Mouse (Mus musculus): ENCODE measurements around the gene Safb.
"Not testable (repeated sequence)": the region's sequence is repeated elsewhere in the genome, so short reads cannot be mapped to it uniquely, and the experiment has no call there.

The Safb gene

DNA sequence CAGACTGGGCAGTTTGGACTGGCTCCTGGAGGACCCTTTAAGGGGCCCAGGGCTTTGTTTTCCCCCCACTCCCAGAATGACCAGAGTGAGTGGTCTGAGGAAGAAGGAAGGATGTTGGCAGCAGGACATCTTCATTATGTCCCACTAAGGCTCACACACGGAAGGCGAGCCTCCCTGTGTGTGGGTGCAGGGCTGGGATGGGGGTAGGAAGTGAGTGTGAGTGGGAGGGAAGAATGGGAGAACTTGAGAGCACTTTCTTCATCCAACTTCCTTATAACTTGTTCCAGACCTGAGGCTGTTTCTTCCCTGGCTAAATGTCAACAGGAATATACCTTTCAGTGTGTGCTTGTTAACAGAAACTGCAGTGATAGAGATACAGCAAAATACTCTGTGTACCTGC, 26.7 kb downstream of the Safb start:
- DNase-seq (ENCODE audit: low spot score), result no peak

DNA sequence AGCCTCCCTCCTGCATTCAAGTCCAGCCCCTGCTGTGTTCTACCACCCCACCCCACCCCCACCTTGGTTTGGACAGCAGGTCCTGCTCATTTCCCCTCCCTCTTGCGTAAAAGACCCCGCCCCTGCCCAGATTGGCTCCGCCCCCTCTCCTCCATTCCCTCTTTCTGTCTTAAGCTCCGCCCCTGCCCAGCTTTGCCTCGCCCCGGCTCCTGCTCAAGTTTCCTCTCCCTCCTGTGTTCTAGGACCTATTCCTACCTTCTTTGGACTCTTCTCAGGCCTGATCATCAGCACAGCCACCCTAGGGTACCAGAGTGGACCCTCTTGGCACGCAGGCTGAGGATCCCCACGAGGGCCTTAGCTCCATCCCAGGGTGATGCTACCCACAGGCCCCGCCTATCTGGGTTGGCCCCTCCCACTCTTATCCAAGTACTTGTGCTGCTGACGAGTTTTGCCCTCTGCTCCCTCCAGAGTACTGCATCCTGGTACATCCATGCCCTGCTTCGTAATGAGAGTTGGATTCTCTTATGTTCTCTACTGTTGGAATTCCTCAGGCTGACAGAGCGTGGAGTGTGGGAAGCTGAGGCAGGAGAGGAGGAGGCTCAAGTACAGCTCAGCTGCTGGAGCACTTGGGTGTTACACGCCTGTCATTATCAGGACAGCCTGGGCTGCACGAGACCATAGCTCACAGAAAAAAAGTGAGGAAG, 27.4 kb downstream of the Safb start:
- DNase-seq (ENCODE audit: low spot score), result peak; percentile 86

- DNase-seq (ENCODE audit: low spot score), result not testable (repeated sequence)
Observed at GRCm38 (mm10) chr17:56612565-56612939, 27.9 kb downstream of the Safb start.

- peak; percentile 97 for DNase-seq (ENCODE audit: low spot score)
Observed at GRCm38 (mm10) chr17:56613236-56613844, 28.7 kb downstream of the Safb start, which contains the start of gene Rpl36. Rpl36 (plus strand) TSS chr17:56613416.

GRCm38 (mm10) chr17:56613893-56614292, 29.3 kb downstream of the Safb start:
- not testable (repeated sequence) for DNase-seq (ENCODE audit: low spot score)

GRCm38 (mm10) chr17:56614391-56615135, 29.9 kb downstream of the Safb start:
- no peak for DNase-seq (ENCODE audit: low spot score)

- no peak for DNase-seq (ENCODE audit: low spot score)
Observed at GRCm38 (mm10) chr17:56615136-56615784, 30.6 kb downstream of the Safb start.

DNA sequence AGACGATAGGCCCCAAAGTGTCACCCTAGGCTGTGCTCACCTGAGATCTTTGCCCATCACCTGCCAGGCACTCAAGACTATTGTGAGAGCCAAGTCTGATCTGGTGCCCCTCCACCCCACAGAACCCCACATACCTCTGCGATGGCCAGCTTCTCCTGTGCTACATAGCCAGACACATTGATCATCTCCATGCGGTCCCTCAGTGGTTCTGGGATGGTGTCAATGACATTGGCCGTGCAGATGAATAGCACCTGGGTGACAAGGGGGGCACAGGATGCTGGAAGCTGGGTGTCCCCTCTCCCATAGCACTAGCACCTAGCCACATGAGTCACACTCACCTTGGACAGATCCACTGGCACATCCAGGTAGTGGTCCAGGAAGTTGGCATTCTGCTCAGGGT, 31.2 kb downstream of the Safb start:
- DNase-seq (ENCODE audit: low spot score), result no peak

GRCm38 (mm10) chr17:56616725-56617124, 32.1 kb downstream of the Safb start:
- no peak for DNase-seq (ENCODE audit: low spot score)

GRCm38 (mm10) chr17:56617628-56618027, 33.0 kb downstream of the Safb start:
- DNase-seq (ENCODE audit: low spot score), result no peak

- no peak for DNase-seq (ENCODE audit: low spot score)
Observed at GRCm38 (mm10) chr17:56625495-56625894, 40.9 kb downstream of the Safb start.

DNA sequence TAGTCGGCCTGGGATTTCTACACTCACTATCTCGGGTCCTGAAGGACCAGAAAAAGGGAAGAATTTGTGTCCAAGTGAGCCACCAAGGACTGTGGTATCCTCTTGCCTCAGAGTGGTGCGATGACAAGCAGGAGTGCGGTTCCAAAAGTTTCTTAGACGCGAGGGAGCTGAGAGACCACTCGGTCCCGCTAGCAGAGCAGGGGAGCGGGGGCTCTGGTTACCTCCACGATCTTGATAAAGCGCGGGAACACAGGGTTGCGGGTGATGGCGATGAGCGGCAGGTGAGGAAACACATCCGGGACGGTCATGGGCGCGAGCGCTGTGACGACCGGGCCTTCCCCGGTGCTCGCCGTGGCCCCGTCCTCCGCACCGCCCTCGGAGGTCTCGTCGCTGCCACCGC, 41.6 kb downstream of the Safb start:
- DNase-seq (ENCODE audit: low spot score), result no peak

DNA sequence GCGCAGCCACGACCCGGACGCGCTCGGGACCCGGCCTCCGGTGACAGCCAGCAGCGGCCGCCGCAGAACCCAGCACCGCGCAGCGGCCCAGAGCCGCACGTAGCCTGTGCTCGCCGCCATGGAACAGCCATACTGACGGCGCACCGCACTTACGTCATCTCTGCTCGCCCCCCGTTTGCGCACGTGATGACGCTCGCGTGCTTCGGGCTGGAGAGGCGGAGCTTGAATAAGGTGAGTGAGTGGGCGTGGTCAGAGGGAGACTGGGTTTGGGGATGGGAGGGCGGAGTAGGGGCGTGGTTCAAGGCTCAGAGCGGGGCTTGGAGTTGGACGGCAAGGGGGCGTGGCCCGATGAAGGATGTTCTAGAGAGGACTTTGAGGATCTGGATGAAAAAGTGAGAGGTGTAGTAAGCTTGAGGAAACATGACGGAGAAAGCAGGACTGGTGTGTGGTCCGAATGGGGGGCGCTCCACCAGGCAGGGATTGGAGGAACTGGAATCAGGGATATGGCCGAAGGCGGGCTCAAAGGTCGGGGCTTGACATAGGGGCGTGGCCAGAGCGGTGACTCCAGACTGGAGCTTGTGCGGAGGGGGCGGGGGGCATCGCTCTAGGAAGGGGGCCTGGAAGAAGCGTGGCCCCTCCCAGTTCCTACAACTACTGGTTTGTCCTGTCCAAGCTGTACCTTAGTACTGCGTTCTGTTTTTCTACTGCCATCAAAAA, 42.3 kb downstream of the Safb start, which contains the start of gene Lonp1:
Lonp1 (minus strand) TSS at position 134 of the 717 bp plus-strand sequence.
- DNase-seq (ENCODE audit: low spot score), result peak; percentile 99

DNA sequence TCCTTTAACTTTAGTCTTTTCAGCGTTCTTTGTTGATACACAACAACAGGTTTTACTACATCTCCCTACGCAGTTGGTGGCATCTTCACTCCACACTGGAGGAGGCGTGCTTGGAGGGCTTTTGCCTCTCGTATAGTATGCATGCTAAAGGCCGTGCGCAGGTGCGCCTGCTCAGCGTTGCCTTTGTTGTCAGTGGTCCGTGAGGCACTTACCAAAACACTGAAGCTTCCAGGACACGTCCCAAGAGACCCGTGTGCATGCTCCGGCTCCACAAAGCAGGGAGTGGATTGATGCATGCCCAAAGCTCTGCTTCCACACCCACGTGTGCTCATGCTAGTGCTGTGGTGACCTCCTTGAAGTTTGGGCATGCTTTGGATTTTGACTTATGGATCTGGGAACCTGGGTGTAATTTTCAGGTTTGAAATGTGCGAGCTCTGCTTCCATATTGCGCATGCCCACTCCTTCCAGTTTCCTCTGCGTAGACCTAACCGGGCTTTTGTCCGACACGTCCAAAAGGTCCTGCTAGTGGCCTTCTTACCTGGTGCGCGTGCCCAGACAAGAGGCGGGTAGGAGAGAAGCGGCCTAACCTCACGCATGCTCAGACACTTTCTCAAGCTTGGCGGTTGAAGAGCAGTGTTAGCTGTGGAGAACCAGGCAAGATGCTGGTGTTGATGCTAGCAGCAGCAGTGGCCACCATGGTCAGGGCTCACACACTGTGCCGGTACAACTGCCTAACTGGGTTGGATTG, 43.1 kb downstream of the Safb start, which contains the start of gene Catsperd:
Catsperd (plus strand) TSS at position 614 of the 748 bp plus-strand sequence.
- DNase-seq (ENCODE audit: low spot score), result no peak

DNA sequence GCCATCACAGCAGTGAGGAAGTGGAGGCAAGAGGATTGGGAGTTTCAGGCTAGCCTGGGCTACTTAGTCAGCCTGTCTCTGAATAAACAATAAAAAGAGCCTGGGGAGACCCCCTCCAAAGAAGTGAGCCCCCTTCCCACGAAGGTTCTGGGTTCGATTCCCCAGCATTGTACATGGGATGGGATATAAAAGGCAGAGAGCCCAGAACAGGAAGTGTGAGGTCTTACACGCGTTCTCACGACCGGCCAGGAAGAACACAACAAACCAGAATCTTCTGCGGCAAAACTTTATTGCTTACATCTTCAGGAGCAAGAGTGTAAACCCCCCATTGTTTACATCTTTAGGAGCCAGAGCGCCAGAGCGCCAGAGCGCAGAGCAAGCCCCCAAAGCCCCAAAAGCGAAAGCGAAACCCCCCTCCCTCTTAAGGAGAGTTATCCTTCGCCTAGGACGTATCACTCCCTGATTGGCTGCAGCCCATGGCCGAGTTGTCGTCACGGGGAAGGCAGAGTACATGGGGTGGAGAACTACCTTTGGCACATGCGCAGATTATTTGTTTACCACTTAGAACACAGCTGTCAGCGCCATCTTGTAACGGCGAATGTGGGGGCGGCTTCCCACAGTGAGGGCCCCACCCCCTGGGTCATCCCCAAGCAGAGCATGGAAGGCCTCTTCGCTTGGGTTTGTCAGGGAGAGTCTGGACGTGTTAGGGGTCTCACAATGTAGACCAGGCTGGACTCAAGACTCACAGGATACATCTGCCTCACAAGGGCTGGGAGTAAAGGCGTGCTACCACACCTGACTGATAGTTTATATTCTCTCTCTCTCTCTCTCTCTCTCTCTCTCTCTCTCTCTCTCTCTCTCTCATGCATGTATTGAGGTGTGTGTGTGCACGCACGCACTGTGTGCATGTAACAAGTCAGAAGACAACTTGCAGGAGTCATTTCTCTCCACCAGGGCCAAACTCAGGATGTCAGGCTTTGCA, 45.5 kb downstream of the Safb start:
- not testable (repeated sequence) for DNase-seq (ENCODE audit: low spot score)

DNA sequence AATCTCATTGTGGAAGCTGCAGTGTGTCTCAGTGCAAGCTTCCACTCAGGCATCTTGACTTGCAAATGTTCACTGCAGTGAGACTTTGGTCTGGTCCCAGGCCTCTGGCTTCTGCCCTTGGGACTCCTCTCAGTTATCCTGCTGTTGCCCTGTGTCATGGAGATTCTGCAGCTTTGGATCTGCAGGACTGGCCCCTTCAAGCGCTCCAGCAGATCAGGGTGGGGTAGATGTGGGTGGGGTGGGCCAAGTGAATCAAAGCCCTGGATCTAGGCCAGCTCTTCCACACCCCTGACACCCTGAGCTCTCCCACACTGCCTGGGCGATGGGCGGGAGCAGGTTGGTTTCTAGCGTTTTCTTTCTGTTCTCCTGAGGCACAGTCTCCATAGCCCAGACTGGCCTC, 47.2 kb downstream of the Safb start:
- DNase-seq (ENCODE audit: low spot score), result no peak

- no peak for DNase-seq (ENCODE audit: low spot score)
Observed at GRCm38 (mm10) chr17:56634023-56634422, 49.4 kb downstream of the Safb start.

- no peak for DNase-seq (ENCODE audit: low spot score)
Observed at GRCm38 (mm10) chr17:56643237-56643636, 58.6 kb downstream of the Safb start.

- no peak for DNase-seq (ENCODE audit: low spot score)
Observed at GRCm38 (mm10) chr17:56647546-56647945, 62.9 kb downstream of the Safb start.

GRCm38 (mm10) chr17:56651801-56652200, 67.2 kb downstream of the Safb start:
- DNase-seq (ENCODE audit: low spot score), result no peak
